Mouse (Mus musculus): ENCODE measurements around the gene Bax. TPM values are rescaled to one million over a fixed set of nuclear protein-coding genes. Genes with fewer than 3 reads are reported as not detected.

Gene Bax
- polyA plus RNA-seq (2012; fragmentation: generic; extraction: Trizol) = 642 TPM
- long read RNA-seq, experiment 1, transcript Bax-201 (6 exons, 867 nt) = major isoform, 142 of 227 reads
- long read RNA-seq, experiment 1, transcript Bax-203 (5 exons, 1,100 nt) = minor isoform, 28 of 227 reads
- long read RNA-seq, experiment 1, transcript Bax-205 (6 exons, 801 nt) = minor isoform, 8 of 227 reads
- long read RNA-seq, experiment 1, partial matches to known transcripts = 30 of 227 reads
- long read RNA-seq, experiment 1, other reads (novel, unspliced or antisense) = 19 of 227 reads
- long read RNA-seq, experiment 2, transcript Bax-205 (6 exons, 801 nt) = minor isoform, 5 of 92 reads
- long read RNA-seq, experiment 2, transcript Bax-203 (5 exons, 1,100 nt) = minor isoform, 21 of 92 reads
- long read RNA-seq, experiment 2, transcript Bax-201 (6 exons, 867 nt) = major isoform, 61 of 92 reads
- long read RNA-seq, experiment 2, partial matches to known transcripts = 1 of 92 reads
- long read RNA-seq, experiment 2, other reads (novel, unspliced or antisense) = 4 of 92 reads

- Histone ChIP-seq H3K27me3 (ENCODE audit: control insufficient read depth, insufficient read depth, insufficient read length) (no peaks in the 10 kb centered on the region), H3ac (ENCODE audit: control insufficient read depth, insufficient read length, low read depth) (peak within 1 kb of the TSS; percentile 75), H3K36me3 (ENCODE audit: control insufficient read depth, insufficient read depth) (peaks cover 42% of the 10 kb centered on the region), H3K4me3 (ENCODE audit: insufficient read depth, poor library complexity, severe bottlenecking) (peak within 1 kb of the TSS; percentile 76), H3K79me2 (ENCODE audit: control insufficient read depth, insufficient read depth) (peaks cover 43% of the 10 kb centered on the region), H3K79me3 (ENCODE audit: low read depth) (peaks cover 34% of the 10 kb centered on the region)
- TF ChIP-seq USF1 (IDR thresholded peaks at IDR 0.05; ENCODE audit: low read depth) (peak; percentile 97), FOSL1 (IDR thresholded peaks at IDR 0.05; ENCODE audit: insufficient read depth, low read length, poor library complexity, severe bottlenecking) (no peak), MAX (IDR thresholded peaks at IDR 0.05) (peak; percentile 79)
Observed at GRCm38 (mm10) chr7:45466283-45467089, at the start of gene Bax. Gene Bax (minus strand): TSS chr7:45466898.

- TF ChIP-seq CEBPB (IDR thresholded peaks at IDR 0.05; ENCODE audit: low read depth) (no peak), FOSL1 (IDR thresholded peaks at IDR 0.05; ENCODE audit: insufficient read depth, low read length, poor library complexity, severe bottlenecking) (no peak), MYOG (IDR thresholded peaks at IDR 0.05; ENCODE audit: control insufficient read depth, extremely low read depth, insufficient read length) (no peak)
- H3K79me2 ChIP-seq (ENCODE audit: control insufficient read depth, insufficient read depth) = no peaks in the 10 kb centered on the region
- H3K27me3 ChIP-seq (ENCODE audit: control insufficient read depth, insufficient read depth, insufficient read length) = no peaks in the 10 kb centered on the region
- no peaks in the 10 kb centered on the region for H3K36me3 ChIP-seq (ENCODE audit: control insufficient read depth, insufficient read depth)
- H3K4me3 ChIP-seq (ENCODE audit: insufficient read depth, poor library complexity, severe bottlenecking) = no peak overlapping the region
- H3ac ChIP-seq (ENCODE audit: control insufficient read depth, insufficient read length, low read depth) = no peak overlapping the region
- H3K79me3 ChIP-seq (ENCODE audit: low read depth) = no peaks in the 10 kb centered on the region
Observed at GRCm38 (mm10) chr7:45515436-45515835, 48.7 kb upstream of the Bax start.

- TF ChIP-seq MYOD1 (IDR thresholded peaks at IDR 0.05; ENCODE audit: control insufficient read depth, insufficient read length, low read depth) (no peak), MAX (IDR thresholded peaks at IDR 0.05) (no peak), CEBPB (IDR thresholded peaks at IDR 0.05; ENCODE audit: low read depth) (no peak), MYOG (IDR thresholded peaks at IDR 0.05; ENCODE audit: control insufficient read depth, extremely low read depth, insufficient read length) (no peak), FOSL1 (IDR thresholded peaks at IDR 0.05; ENCODE audit: insufficient read depth, low read length, poor library complexity, severe bottlenecking) (no peak), CTCF (IDR thresholded peaks at IDR 0.05; ENCODE audit: control insufficient read depth, insufficient read depth, insufficient read length) (no peak), USF1 (IDR thresholded peaks at IDR 0.05; ENCODE audit: low read depth) (no peak)
- Histone ChIP-seq H3K36me3 (ENCODE audit: control insufficient read depth, insufficient read depth) (no peaks in the 10 kb centered on the region), H3ac (ENCODE audit: control insufficient read depth, insufficient read length, low read depth) (no peak overlapping the region), H3K4me3 (ENCODE audit: insufficient read depth, poor library complexity, severe bottlenecking) (no peak overlapping the region), H3K27me3 (ENCODE audit: control insufficient read depth, insufficient read depth, insufficient read length) (no peaks in the 10 kb centered on the region), H3K79me2 (ENCODE audit: control insufficient read depth, insufficient read depth) (no peaks in the 10 kb centered on the region), H3K79me3 (ENCODE audit: low read depth) (no peaks in the 10 kb centered on the region)
Observed at GRCm38 (mm10) chr7:45514411-45514810, 47.7 kb upstream of the Bax start.

GRCm38 (mm10) chr7:45509912-45510787, 43.5 kb upstream of the Bax start, which contains the start of gene Nucb1:
Gene Nucb1 (minus strand): TSS chr7:45510406.
- no peaks in the 10 kb centered on the region for H3K79me3 ChIP-seq (ENCODE audit: low read depth)
- H3K27me3 ChIP-seq (ENCODE audit: control insufficient read depth, insufficient read depth, insufficient read length) = no peaks in the 10 kb centered on the region
- peak within 1 kb of the TSS; percentile 63 for H3ac ChIP-seq (ENCODE audit: control insufficient read depth, insufficient read length, low read depth)
- no peak for TF ChIP-seq CEBPB (IDR thresholded peaks at IDR 0.05; ENCODE audit: low read depth)
- TF ChIP-seq MAX (IDR thresholded peaks at IDR 0.05) = no peak
- no peak for TF ChIP-seq USF1 (IDR thresholded peaks at IDR 0.05; ENCODE audit: low read depth)
- TF ChIP-seq MYOG (IDR thresholded peaks at IDR 0.05; ENCODE audit: control insufficient read depth, extremely low read depth, insufficient read length) = no peak
- TF ChIP-seq FOSL1 (IDR thresholded peaks at IDR 0.05; ENCODE audit: insufficient read depth, low read length, poor library complexity, severe bottlenecking) = no peak
- no peak for TF ChIP-seq MYOD1 (IDR thresholded peaks at IDR 0.05; ENCODE audit: control insufficient read depth, insufficient read length, low read depth)
- no peak for TF ChIP-seq CTCF (IDR thresholded peaks at IDR 0.05; ENCODE audit: control insufficient read depth, insufficient read depth, insufficient read length)
- H3K79me2 ChIP-seq (ENCODE audit: control insufficient read depth, insufficient read depth) = no peaks in the 10 kb centered on the region
- H3K36me3 ChIP-seq (ENCODE audit: control insufficient read depth, insufficient read depth) = peaks cover 8% of the 10 kb centered on the region
- H3K4me3 ChIP-seq (ENCODE audit: insufficient read depth, poor library complexity, severe bottlenecking) = peak within 1 kb of the TSS; percentile 53

GRCm38 (mm10) chr7:45509181-45509882, 42.6 kb upstream of the Bax start:
- Histone ChIP-seq H3K36me3 (ENCODE audit: control insufficient read depth, insufficient read depth) (peaks cover 8% of the 10 kb centered on the region), H3K4me3 (ENCODE audit: insufficient read depth, poor library complexity, severe bottlenecking) (peak overlapping the region; percentile 53), H3K27me3 (ENCODE audit: control insufficient read depth, insufficient read depth, insufficient read length) (no peaks in the 10 kb centered on the region), H3K79me2 (ENCODE audit: control insufficient read depth, insufficient read depth) (no peaks in the 10 kb centered on the region), H3K79me3 (ENCODE audit: low read depth) (no peaks in the 10 kb centered on the region), H3ac (ENCODE audit: control insufficient read depth, insufficient read length, low read depth) (peak overlapping the region; percentile 53)
- no peak for TF ChIP-seq MAX (IDR thresholded peaks at IDR 0.05)
- no peak for TF ChIP-seq MYOD1 (IDR thresholded peaks at IDR 0.05; ENCODE audit: control insufficient read depth, insufficient read length, low read depth)
- TF ChIP-seq USF1 (IDR thresholded peaks at IDR 0.05; ENCODE audit: low read depth) = no peak

All from C2C12 (cell line).